Mouse (Mus musculus) midbrain, embryonic 14.5 days (tissue): ENCODE measurements around the gene Mdm2. TPM values are rescaled to one million over a fixed set of nuclear protein-coding genes. Genes with fewer than 3 reads are reported as not detected.

Experiments
- ATAC-seq: fragments of 200-750 bp; cut with Nextera tagmentation; 2 replicates; pipeline ENCODE4 v1.8.0; 2017; ENCODE audit warnings: moderate number of reproducible peaks, moderate library complexity; ENCODE audit not compliant: low FRiP score, low TSS enrichment
- DNase-seq: peaks from one replicate; pipeline ENCODE4 v3.0.0-alpha.2; 2015
- H3K27ac ChIP-seq: fragments of 300-500 bp; sonication (generic); replicated peaks from 2 replicates; pipeline ENCODE4 v1.5.1; 2014; ENCODE audit warnings: mild to moderate bottlenecking, low read depth, low read length, moderate library complexity
- H3K27me3 ChIP-seq: fragments of 300-500 bp; sonication (generic); 2 replicates; pipeline ENCODE4 v1.6.1; 2014; ENCODE audit warnings: low read length, control low read depth, mixed read lengths; ENCODE audit not compliant: control insufficient read depth, insufficient read depth
- H3K36me3 ChIP-seq: fragments of 300-500 bp; sonication (generic); 2 replicates; pipeline ENCODE4 v1.6.1; 2014; ENCODE audit warnings: low read length, control low read depth; ENCODE audit not compliant: control insufficient read depth, insufficient read depth
- H3K4me1 ChIP-seq: fragments of 300-500 bp; sonication (generic); 2 replicates; pipeline ENCODE4 v1.6.1; 2014; ENCODE audit warnings: mild to moderate bottlenecking, antibody characterized with exemption, low read length, control low read depth; ENCODE audit not compliant: control insufficient read depth, insufficient read depth
- H3K4me2 ChIP-seq: fragments of 300-500 bp; sonication (generic); 2 replicates; pipeline ENCODE4 v1.6.1; 2014; ENCODE audit warnings: mild to moderate bottlenecking, low read length, moderate library complexity
- H3K4me3 ChIP-seq: fragments of 300-500 bp; sonication (generic); replicated peaks from 2 replicates; pipeline ENCODE4 v1.5.1; 2014; ENCODE audit warnings: low read depth, low read length
- H3K9ac ChIP-seq: fragments of 300-500 bp; sonication (generic); replicated peaks from 2 replicates; pipeline ENCODE4 v1.6.1; 2014; ENCODE audit warnings: mild to moderate bottlenecking, low read length, moderate library complexity
- H3K9me3 ChIP-seq: fragments of 300-500 bp; sonication (generic); 2 replicates; pipeline ENCODE4 v1.6.1; 2016; ENCODE audit warnings: low read length, control low read depth, mixed read lengths; ENCODE audit not compliant: control insufficient read depth
- WGBS: fragments of 180-500 bp; shearing (Covaris S2); extraction: QIAGEN DNeasy Blood & Tissue Kit; methylation state at CpG from one replicate; pipeline ENCODE4 v1.1.7; 2014; 5-methylcytosine and 5-hydroxymethylcytosine counted together
- polyA plus RNA-seq: library from polyadenylated mRNA; unstranded; fragments of >200 nt; fragmentation: Nextera tagmentation; extraction: Ambion mirVana; gene quantifications from 2 replicates; pipeline ENCODE4 v1.2.1, GENCODE M21; 2014

The Mdm2 gene
- polyA plus RNA-seq, 1 experiment from 2014 or later, result 57.3 TPM

DNA sequence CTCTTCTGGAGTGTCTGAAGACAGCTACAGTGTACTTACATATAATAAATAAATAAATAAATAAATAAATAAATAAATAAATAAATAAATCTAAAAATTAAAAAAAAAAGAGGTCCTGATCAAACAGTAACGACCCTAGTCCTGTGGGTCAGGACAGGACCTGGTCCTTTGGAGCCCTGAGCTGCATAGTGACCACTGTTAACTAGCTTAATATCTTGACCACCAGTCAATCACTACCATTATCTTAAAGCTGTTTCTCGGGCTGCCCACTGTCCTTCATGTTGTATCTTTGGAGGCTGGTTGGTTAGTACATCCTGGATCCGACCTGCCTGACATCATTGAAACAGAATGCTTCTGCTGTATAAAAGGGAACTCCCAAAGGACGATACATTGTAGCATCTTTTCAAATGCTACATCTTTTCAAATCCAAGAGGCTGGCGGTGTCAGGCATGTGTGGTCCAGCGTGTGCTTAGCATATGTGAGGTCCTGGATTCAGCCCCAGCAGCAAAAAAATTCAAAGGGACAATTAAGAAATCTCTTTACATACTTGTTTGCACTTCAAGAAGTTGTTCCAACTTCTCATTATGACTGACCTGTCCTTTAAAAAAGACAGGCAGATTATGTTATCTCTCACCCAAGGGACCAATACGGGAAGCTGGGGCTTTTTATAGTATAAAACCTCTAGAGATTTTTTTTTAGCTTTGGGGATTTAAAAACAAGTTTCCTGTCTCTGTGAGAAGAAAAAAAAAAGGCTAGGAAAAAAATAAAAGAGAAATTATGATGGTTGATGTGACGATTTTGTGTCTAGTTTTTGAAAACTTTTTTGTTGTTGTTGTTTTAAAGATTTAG is 57.4 kb downstream of the Mdm2 start:
- WGBS, result 83% methylated on average over 8 of the region's 8 CpGs
- no peaks in the 10 kb centered on the region for H3K4me1 ChIP-seq

DNA sequence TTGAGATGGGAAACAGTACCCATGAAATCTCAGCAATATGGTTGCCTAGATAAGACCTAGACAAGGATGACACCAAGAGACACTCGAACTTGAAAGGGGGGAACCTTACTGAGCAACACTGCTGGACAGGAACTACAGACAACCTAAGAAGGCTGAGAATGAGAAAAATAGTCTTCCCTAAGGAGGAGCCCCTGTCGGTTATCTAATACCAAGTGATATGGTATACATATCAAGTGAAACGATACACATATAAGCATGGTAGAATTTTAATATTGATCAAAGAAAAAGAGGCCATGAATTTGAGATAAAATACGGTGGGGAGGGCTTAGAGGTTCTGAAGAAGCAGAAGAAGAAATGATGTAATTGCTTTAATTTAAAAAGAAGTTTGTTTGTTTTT is 58.2 kb downstream of the Mdm2 start:
- H3K4me1 ChIP-seq, result no peaks in the 10 kb centered on the region
- no peak overlapping the region for H3K27ac ChIP-seq
- WGBS, result 91% methylated on average over 4 of the region's 4 CpGs
- 0 out of 2 replicates have a peak, but pooled peaks cover 4% of the 10 kb centered on the region for H3K27me3 ChIP-seq
- no peaks in the 10 kb centered on the region for H3K36me3 ChIP-seq
- H3K9ac ChIP-seq, result no peak overlapping the region
- no peak for ATAC-seq
- H3K4me2 ChIP-seq, result no peak overlapping the region
- DNase-seq, result no peak
- H3K9me3 ChIP-seq, result no peaks in the 10 kb centered on the region
- H3K4me3 ChIP-seq, result no peak overlapping the region

More for the DNA sequence above, 57.4 kb downstream of the Mdm2 start:
- H3K27me3 ChIP-seq, result 0 out of 2 replicates have a peak, but pooled peaks cover 4% of the 10 kb centered on the region
- no peaks in the 10 kb centered on the region for H3K9me3 ChIP-seq
- DNase-seq, result no peak
- no peaks in the 10 kb centered on the region for H3K36me3 ChIP-seq
- no peak overlapping the region for H3K4me2 ChIP-seq
- ATAC-seq, result no peak
- no peak overlapping the region for H3K27ac ChIP-seq
- H3K4me3 ChIP-seq, result no peak overlapping the region
- H3K9ac ChIP-seq, result no peak overlapping the region

DNA sequence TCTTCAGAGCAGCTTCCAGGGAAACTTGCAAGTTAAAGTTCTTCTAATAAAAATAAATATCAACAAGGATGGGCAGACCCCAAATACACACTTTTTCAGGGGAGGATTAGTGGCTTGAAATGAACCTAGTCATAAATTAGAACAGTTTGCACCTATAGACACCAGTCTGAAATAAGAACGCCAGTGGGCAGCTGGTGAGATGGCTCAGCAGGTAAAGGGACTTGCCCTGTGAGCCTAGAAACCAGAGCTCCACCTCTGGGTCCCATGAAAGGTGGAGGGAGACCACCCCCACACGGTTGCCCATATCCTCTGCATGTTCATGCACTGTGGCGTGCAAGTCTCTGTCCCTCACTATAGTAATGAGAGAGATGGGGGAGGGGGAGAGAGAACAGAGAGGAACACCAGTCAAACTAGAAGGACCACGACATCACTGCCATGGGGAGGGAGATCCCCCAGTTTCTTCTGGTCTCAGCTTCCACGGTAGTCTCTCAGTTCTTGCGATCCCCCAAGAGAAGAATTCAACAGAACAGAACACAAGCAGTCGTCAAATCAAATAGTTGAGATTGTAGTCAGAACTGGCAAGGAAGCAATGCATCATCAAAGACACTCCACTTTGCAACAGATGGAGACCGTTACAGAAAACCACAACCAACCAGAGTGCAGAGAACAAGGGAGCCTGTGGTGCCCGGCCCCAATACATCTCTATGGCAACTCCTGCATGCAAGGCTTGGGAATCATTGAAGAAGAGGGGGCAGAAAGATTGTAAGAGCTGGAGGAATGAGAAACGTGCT is 58.8 kb downstream of the Mdm2 start:
- Histone ChIP-seq H3K4me2 (no peak overlapping the region), H3K9ac (no peak overlapping the region), H3K27me3 (0 out of 2 replicates have a peak, but pooled peaks cover 4% of the 10 kb centered on the region), H3K4me3 (no peak overlapping the region), H3K27ac (no peak overlapping the region), H3K4me1 (no peaks in the 10 kb centered on the region), H3K36me3 (no peaks in the 10 kb centered on the region), H3K9me3 (no peaks in the 10 kb centered on the region)
- no peak for DNase-seq
- no peak for ATAC-seq
- WGBS, result 83% methylated on average over 10 of the region's 10 CpGs

DNA sequence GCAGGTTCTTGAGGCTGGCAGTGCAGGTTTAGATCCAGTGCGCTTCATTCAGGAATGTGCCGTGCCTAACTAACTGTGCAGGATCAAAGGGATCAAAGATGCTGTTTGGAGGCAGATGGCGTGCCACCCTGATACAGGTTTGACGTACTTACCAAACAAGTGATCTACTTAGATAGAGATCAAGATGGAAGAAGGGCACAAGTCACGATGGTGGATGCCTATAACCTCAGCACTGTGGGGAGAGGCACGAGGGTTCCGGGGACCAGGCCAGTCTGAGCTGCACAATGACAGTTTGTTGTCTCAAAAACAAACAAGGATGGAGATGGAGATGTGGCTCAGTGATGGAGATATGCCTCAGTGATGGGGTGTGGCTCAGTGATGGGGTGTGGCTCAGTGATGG is 59.8 kb downstream of the Mdm2 start:
- no peaks in the 10 kb centered on the region for H3K4me1 ChIP-seq
- H3K9me3 ChIP-seq, result no peaks in the 10 kb centered on the region
- no peak overlapping the region for H3K9ac ChIP-seq
- no peak for DNase-seq
- H3K4me2 ChIP-seq, result no peak overlapping the region
- H3K27ac ChIP-seq, result no peak overlapping the region
- 89% methylated on average over 7 of the region's 7 CpGs for WGBS
- H3K36me3 ChIP-seq, result no peaks in the 10 kb centered on the region
- ATAC-seq, result no peak
- H3K27me3 ChIP-seq, result 0 out of 2 replicates have a peak, but pooled peaks cover 4% of the 10 kb centered on the region
- H3K4me3 ChIP-seq, result no peak overlapping the region

DNA sequence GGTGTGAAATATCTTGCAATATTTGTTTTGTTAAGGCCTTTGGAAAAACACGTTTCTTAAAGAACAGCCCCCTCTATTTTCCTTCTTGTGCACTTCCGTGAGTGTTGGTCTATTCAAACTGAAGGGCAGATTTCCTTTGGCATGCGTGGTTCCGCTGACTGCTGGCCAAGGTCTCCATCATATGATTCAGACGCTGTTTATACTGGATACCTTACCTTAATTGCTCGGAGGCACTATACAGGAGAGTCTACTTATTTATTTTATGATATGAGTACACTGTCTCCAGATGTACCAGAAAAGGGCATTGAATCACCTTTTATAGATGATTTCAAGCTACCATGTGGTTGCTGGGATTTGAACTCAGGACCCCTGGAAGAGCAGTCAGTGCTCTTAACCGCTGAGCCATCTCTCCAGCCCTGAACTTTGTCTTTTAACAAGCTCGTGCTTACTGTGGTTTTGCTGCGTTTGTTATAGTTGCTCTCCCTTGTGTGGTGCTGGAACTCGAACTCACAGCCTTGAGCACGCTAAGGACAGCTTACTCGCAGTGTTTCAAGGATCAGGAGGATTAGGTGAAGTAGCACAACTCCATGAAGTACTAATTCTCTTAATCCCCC is 60.4 kb downstream of the Mdm2 start:
- ATAC-seq, result no peak
- no peak overlapping the region for H3K4me2 ChIP-seq

DNA sequence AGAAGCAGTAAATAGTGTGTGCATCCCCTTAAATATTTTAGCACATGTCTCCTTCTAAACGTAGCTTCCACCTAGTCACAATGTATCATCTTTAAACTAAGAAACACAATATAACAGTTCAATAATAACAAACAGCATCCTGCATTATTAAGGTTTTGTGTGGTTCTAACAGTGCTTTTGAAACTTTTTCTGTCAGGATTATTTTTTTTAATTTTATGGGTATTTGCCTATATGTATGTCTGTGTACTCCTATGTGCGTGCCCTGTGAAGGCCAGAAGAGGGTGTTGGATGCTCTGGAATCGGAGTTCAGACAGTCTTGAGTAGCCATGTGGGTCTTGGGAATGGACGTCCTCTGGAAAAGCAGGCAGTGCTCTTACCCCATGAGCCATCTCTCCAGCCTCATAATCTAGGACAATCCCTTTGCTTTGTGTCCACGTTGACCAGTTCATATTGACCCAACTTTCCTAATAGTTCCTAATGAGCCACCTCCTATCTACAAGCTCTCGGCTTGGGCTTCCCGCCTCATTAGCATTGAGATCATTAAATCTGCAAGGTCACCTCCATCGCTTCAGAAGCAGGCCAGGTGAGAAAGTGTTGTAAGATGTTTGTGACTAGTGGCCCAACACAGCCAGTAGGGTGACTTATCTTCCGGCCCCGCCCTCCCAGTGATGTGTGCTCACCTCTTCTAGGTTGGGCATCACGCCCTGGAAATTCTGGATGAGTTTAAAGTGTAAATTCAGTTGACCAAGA is 61.1 kb downstream of the Mdm2 start:
- Histone ChIP-seq H3K4me1 (no peaks in the 10 kb centered on the region), H3K27me3 (0 out of 2 replicates have a peak, but pooled peaks cover 4% of the 10 kb centered on the region), H3K9ac (no peak overlapping the region), H3K36me3 (no peaks in the 10 kb centered on the region), H3K4me3 (no peak overlapping the region), H3K27ac (no peak overlapping the region), H3K4me2 (no peak overlapping the region), H3K9me3 (no peaks in the 10 kb centered on the region)
- 92% methylated on average over 11 of the region's 11 CpGs for WGBS
- DNase-seq (no peak), ATAC-seq (no peak)

More for the DNA sequence above, 60.4 kb downstream of the Mdm2 start:
- Histone ChIP-seq H3K27me3 (0 out of 2 replicates have a peak, but pooled peaks cover 4% of the 10 kb centered on the region), H3K4me1 (no peaks in the 10 kb centered on the region), H3K9ac (no peak overlapping the region), H3K36me3 (no peaks in the 10 kb centered on the region), H3K4me3 (no peak overlapping the region), H3K27ac (no peak overlapping the region), H3K9me3 (no peaks in the 10 kb centered on the region)
- 89% methylated on average over 12 of the region's 12 CpGs for WGBS
- no peak for DNase-seq

DNA sequence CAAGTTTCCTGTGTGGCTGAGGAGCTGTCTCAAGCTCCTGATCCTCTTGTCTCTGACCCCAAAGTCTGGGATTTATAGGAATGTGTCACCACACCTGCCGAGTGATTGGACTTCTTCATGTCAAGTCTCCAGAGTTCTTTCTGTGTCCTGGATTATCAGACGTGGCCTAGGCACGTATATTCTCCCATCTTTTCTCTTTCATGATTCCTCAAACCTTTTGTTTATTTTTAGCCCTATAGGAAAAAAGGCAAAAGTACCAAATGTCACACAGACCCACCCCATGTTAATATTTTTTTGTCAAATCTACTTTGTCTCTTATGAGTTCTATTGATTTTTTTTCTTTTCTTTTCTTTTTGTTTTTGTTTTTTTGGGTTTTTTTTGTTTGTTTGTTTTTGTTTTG is 61.9 kb downstream of the Mdm2 start:
- DNase-seq (no peak), ATAC-seq (no peak)
- WGBS, result 88% methylated on average over 3 of the region's 3 CpGs
- Histone ChIP-seq H3K27ac (no peak overlapping the region), H3K4me2 (no peak overlapping the region), H3K27me3 (0 out of 2 replicates have a peak, but pooled peaks cover 4% of the 10 kb centered on the region), H3K4me3 (no peak overlapping the region), H3K9me3 (no peaks in the 10 kb centered on the region), H3K9ac (no peak overlapping the region), H3K4me1 (no peaks in the 10 kb centered on the region), H3K36me3 (no peaks in the 10 kb centered on the region)

DNA sequence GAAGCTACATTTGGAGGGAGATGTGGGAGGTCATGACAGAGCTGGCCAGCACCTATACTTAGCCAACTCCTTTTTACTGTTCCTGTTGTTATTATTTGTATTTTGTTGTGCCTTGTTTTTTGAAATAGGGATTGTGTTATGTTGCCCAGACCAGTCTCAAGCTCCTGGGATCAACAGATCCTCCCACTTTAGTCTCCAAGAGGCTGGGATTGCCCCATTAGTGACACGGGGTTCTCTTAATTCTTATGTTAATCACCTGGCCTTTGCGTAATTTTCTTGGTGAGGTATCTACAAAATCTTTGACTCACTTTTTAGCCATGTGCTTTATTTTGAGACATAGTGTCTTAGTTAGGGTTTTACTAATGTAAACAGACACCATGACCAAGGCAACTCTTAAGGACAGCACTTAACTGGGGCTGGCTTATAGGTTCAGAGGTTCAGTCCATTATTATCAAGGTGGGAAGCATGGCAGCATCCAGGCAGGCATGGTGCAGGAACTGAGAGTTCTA is 62.5 kb downstream of the Mdm2 start:
- WGBS, result 71% methylated on average over 2 of the region's 2 CpGs
- Histone ChIP-seq H3K4me3 (no peak overlapping the region), H3K27ac (no peak overlapping the region), H3K36me3 (no peaks in the 10 kb centered on the region), H3K27me3 (0 out of 2 replicates have a peak, but pooled peaks cover 4% of the 10 kb centered on the region), H3K4me2 (no peak overlapping the region), H3K4me1 (no peaks in the 10 kb centered on the region), H3K9ac (no peak overlapping the region), H3K9me3 (no peaks in the 10 kb centered on the region)
- ATAC-seq (no peak), DNase-seq (no peak)
